Mouse (Mus musculus) limb, embryonic 12.5 days (tissue): ENCODE results near the gene Sema3f. TPM values are rescaled to one million over a fixed set of nuclear protein-coding genes. Genes with fewer than 3 reads are reported as not detected.

Experiments
- ATAC-seq: fragments of 200-750 bp; cut with Nextera tagmentation; 2 replicates; pipeline ENCODE4 v1.8.0; 2017; ENCODE audit warnings: low read depth, moderate TSS enrichment; ENCODE audit not compliant: insufficient number of reproducible peaks, insufficient read depth, low FRiP score, low TSS enrichment
- H3K27ac ChIP-seq: fragments of 300-500 bp; sonication (generic); 2 replicates; pipeline ENCODE4 v1.5.1; 2016; ENCODE audit warnings: mild to moderate bottlenecking, moderate library complexity
- H3K27me3 ChIP-seq: fragments of 300-500 bp; sonication (generic); 2 replicates; pipeline ENCODE4 v1.6.1; 2016; ENCODE audit warnings: mild to moderate bottlenecking, moderate library complexity
- H3K36me3 ChIP-seq: fragments of 300-500 bp; sonication (generic); 2 replicates; pipeline ENCODE4 v1.6.1; 2016; ENCODE audit warnings: mild to moderate bottlenecking, moderate library complexity
- H3K4me1 ChIP-seq: fragments of 300-500 bp; sonication (generic); replicated peaks from 2 replicates; pipeline ENCODE4 v1.6.1; 2016
- H3K4me2 ChIP-seq: fragments of 300-500 bp; sonication (generic); 2 replicates; pipeline ENCODE4 v1.6.1; 2016; ENCODE audit warnings: mild to moderate bottlenecking, moderate library complexity
- H3K4me3 ChIP-seq: fragments of 300-500 bp; sonication (generic); replicated peaks from 2 replicates; pipeline ENCODE4 v1.5.1; 2016; ENCODE audit warnings: mild to moderate bottlenecking
- H3K9ac ChIP-seq: fragments of 300-500 bp; sonication (generic); replicated peaks from 2 replicates; pipeline ENCODE4 v1.6.1; 2016; ENCODE audit warnings: mild to moderate bottlenecking, moderate library complexity
- H3K9me3 ChIP-seq: fragments of 300-500 bp; sonication (generic); 2 replicates; pipeline ENCODE4 v1.6.1; 2016; ENCODE audit warnings: mild to moderate bottlenecking, moderate library complexity
- WGBS: fragments of 180-500 bp; shearing (Covaris S2); methylation state at CpG from one replicate; pipeline ENCODE4 v1.1.7; 2016; 5-methylcytosine and 5-hydroxymethylcytosine counted together
- polyA plus RNA-seq: library from polyadenylated mRNA; unstranded; fragments of >200 nt; fragmentation: Nextera tagmentation; extraction: Ambion mirVana; gene quantifications from 2 replicates; pipeline ENCODE4 v1.2.1, GENCODE M21; 2016

Sema3f gene
- polyA plus RNA-seq, 1 experiment from 2014 or later = 47.6 TPM

DNA sequence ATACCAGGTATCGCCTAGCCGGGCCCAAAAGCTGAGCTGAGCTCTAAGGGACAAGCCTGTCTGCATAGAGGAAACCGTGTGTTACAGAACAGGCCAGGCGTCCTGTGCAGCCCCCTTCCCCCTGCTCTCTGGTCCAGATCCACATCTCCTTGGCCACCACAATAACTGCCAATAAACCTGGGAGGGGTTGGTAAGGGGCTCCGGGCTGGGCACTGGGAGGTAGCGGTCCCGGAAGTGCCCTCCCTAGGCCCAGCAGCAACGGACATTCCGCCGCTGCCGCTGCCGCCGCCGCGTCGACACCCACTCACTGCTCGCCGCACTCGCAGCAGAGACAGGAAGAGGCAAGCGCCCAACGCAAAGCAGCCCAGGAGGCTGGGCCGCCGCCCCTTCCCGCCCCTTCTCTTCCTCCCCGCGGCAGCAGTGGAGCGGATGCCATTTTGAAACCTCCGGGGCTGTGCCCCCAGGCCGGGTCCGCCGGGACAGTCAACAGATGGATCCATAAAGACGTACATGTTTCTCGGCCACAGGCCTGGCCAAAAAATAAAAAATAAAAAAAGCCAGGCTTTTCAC, 77.1 kb downstream of the Sema3f start:
- H3K4me2 ChIP-seq = peak overlapping the region; percentile 100
- H3K27ac ChIP-seq = peak overlapping the region; percentile 94
- H3K36me3 ChIP-seq = peaks cover 16% of the 10 kb centered on the region
- H3K27me3 ChIP-seq = no peaks in the 10 kb centered on the region
- peaks cover 72% of the 10 kb centered on the region for H3K4me1 ChIP-seq
- no peak for ATAC-seq
- peak overlapping the region; percentile 90 for H3K9ac ChIP-seq
- WGBS = under 1% methylated on average over 33 of the region's 33 CpGs
- H3K4me3 ChIP-seq = peak overlapping the region; percentile 78
- no peaks in the 10 kb centered on the region for H3K9me3 ChIP-seq

GRCm38 (mm10) chr9:107632478-107632877, 77.8 kb downstream of the Sema3f start:
- H3K27me3 ChIP-seq = no peaks in the 10 kb centered on the region
- no peaks in the 10 kb centered on the region for H3K9me3 ChIP-seq
- H3K27ac ChIP-seq = peak overlapping the region; percentile 94
- no peak for ATAC-seq
- WGBS = 75% methylated on average over 6 of the region's 6 CpGs
- peaks cover 23% of the 10 kb centered on the region for H3K36me3 ChIP-seq
- H3K9ac ChIP-seq = peak overlapping the region; percentile 90
- H3K4me1 ChIP-seq = peaks cover 77% of the 10 kb centered on the region
- H3K4me2 ChIP-seq = peak overlapping the region; percentile 100
- peak overlapping the region; percentile 78 for H3K4me3 ChIP-seq

DNA sequence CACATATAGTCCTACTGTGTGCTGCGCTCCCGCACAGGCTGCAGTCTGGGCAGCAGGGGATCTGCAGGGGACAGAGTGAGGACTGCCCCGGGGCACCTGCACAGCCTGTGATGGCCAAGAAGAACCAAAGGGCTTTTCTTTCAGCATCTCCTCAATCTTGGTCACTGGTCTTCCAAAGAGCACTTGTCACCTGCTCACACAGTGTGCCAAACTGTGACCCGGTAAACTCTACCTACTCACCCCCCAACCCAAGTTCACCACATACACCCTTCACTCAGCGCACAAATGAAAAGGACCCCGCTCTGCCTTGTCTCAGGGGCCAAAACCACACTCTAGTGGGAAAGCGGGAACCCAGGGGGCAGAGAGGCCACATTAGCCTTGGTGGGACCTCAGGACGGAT, 78.4 kb downstream of the Sema3f start:
- no peak overlapping the region for H3K4me3 ChIP-seq
- H3K4me1 ChIP-seq = peaks cover 77% of the 10 kb centered on the region
- no peaks in the 10 kb centered on the region for H3K27me3 ChIP-seq
- no peaks in the 10 kb centered on the region for H3K9me3 ChIP-seq
- no peak overlapping the region for H3K9ac ChIP-seq
- WGBS = 90% methylated on average over 8 of the region's 8 CpGs
- peak overlapping the region; percentile 100 for H3K4me2 ChIP-seq
- H3K27ac ChIP-seq = peak overlapping the region; percentile 94
- no peak for ATAC-seq
- peaks cover 24% of the 10 kb centered on the region for H3K36me3 ChIP-seq

Other genes starting within 250 kb of the Sema3f start
- gene Tmem115, start 176.5 kb downstream of the Sema3f start, polyA plus RNA-seq = 47.0 and 47.7 TPM in 2 replicates
- 15.3 and 15.6 TPM in 2 replicates for gene Cyb561d2, start 168.3 kb downstream of the Sema3f start, polyA plus RNA-seq
- gene Nprl2, start 168.2 kb downstream of the Sema3f start, polyA plus RNA-seq = 38.6 and 40.1 TPM in 2 replicates
- gene Zmynd10, start 163.2 kb downstream of the Sema3f start, polyA plus RNA-seq = 1.2 and 1.7 TPM in 2 replicates
- 59.8 and 64.8 TPM in 2 replicates for gene Rassf1, start 158.9 kb downstream of the Sema3f start, polyA plus RNA-seq
- gene Tusc2, start 147.2 kb downstream of the Sema3f start, polyA plus RNA-seq = 50.6 and 52.6 TPM in 2 replicates
- gene Hyal2, start 142.5 kb downstream of the Sema3f start, polyA plus RNA-seq = 127 and 128 TPM in 2 replicates
- gene Hyal1, start 133.5 kb downstream of the Sema3f start, polyA plus RNA-seq = 13.7 and 14.9 TPM in 2 replicates
- gene Naa80, start 131.6 kb downstream of the Sema3f start, polyA plus RNA-seq = 14.3 and 16.1 TPM in 2 replicates
- gene Hyal3, start 129.7 kb downstream of the Sema3f start, polyA plus RNA-seq = 1.3 and 1.4 TPM in 2 replicates
- 38.5 and 40.2 TPM in 2 replicates for gene Ifrd2, start 122.8 kb downstream of the Sema3f start, polyA plus RNA-seq
- gene Sema3b, start 101.2 kb downstream of the Sema3f start, polyA plus RNA-seq = 8.1 and 9.1 TPM in 2 replicates
- gene Gnai2, start 75.1 kb downstream of the Sema3f start, polyA plus RNA-seq = 400 and 416 TPM in 2 replicates
- 3.5 and 5.0 TPM in 2 replicates for gene Slc38a3, start 40.9 kb downstream of the Sema3f start, polyA plus RNA-seq
- 2.1 and 2.2 TPM in 2 replicates for gene Gnat1, start 30.8 kb downstream of the Sema3f start, polyA plus RNA-seq
- gene Rbm5, start 60.5 kb upstream of the Sema3f start, polyA plus RNA-seq = 232 and 239 TPM in 2 replicates
- 111 TPM in 2 replicates for gene Rbm6, start 162.8 kb upstream of the Sema3f start, polyA plus RNA-seq
- 10.4 and 12.9 TPM in 2 replicates for gene Mon1a, start 177.7 kb upstream of the Sema3f start, polyA plus RNA-seq
- 2.5 and 3.1 TPM in 2 replicates for gene Mst1r, start 196.4 kb upstream of the Sema3f start, polyA plus RNA-seq
- not detected in 2 replicates for gene Actl11, start 218.0 kb upstream of the Sema3f start, polyA plus RNA-seq
- 11.3 and 12.7 TPM in 2 replicates for gene Camkv, start 225.2 kb upstream of the Sema3f start, polyA plus RNA-seq
- 32.3 and 33.0 TPM in 2 replicates for gene Traip, start 239.7 kb upstream of the Sema3f start, polyA plus RNA-seq